Mouse (Mus musculus): ENCODE results near the gene L1td1.

L1td1 gene

GRCm38 (mm10) chr4:98739753-98740152, 13.2 kb downstream of the L1td1 start:
- no peak for DNase-seq (ENCODE audit: low read depth, low spot score)

GRCm38 (mm10) chr4:98743209-98743905, 16.8 kb downstream of the L1td1 start:
- DNase-seq (ENCODE audit: low read depth, low spot score): no peak

- DNase-seq (ENCODE audit: low read depth, low spot score): no peak
These were observed 17.3 kb downstream of the L1td1 start for GRCm38 (mm10) chr4:98743906-98744210.

- no peak for DNase-seq (ENCODE audit: low read depth, low spot score)
These were observed 27.9 kb downstream of the L1td1 start for GRCm38 (mm10) chr4:98754456-98754855.

GRCm38 (mm10) chr4:98756141-98756540, 29.6 kb downstream of the L1td1 start:
- DNase-seq (ENCODE audit: low read depth, low spot score): no peak

GRCm38 (mm10) chr4:98758012-98758821, 31.7 kb downstream of the L1td1 start:
- DNase-seq (ENCODE audit: low read depth, low spot score): no peak

GRCm38 (mm10) chr4:98758872-98759518, 32.5 kb downstream of the L1td1 start:
- no peak for DNase-seq (ENCODE audit: low read depth, low spot score)

- no peak for DNase-seq (ENCODE audit: low read depth, low spot score)
These were observed 40.9 kb downstream of the L1td1 start for GRCm38 (mm10) chr4:98767134-98768133.

GRCm38 (mm10) chr4:98773785-98774184, 47.3 kb downstream of the L1td1 start:
- no peak for DNase-seq (ENCODE audit: low read depth, low spot score)

- no peak for DNase-seq (ENCODE audit: low read depth, low spot score)
These were observed 50.3 kb downstream of the L1td1 start for GRCm38 (mm10) chr4:98776721-98777427.

- no peak for DNase-seq (ENCODE audit: low read depth, low spot score)
These were observed 50.9 kb downstream of the L1td1 start for GRCm38 (mm10) chr4:98777464-98777863.

GRCm38 (mm10) chr4:98778219-98778618, 51.7 kb downstream of the L1td1 start:
- DNase-seq (ENCODE audit: low read depth, low spot score): no peak

- DNase-seq (ENCODE audit: low read depth, low spot score): no peak
These were observed 59.3 kb downstream of the L1td1 start for GRCm38 (mm10) chr4:98785851-98786250.

GRCm38 (mm10) chr4:98786281-98786680, 59.7 kb downstream of the L1td1 start:
- no peak for DNase-seq (ENCODE audit: low read depth, low spot score)
